ENCODE assay signal across 10 mouse cellular contexts in the genomic region with DNA sequence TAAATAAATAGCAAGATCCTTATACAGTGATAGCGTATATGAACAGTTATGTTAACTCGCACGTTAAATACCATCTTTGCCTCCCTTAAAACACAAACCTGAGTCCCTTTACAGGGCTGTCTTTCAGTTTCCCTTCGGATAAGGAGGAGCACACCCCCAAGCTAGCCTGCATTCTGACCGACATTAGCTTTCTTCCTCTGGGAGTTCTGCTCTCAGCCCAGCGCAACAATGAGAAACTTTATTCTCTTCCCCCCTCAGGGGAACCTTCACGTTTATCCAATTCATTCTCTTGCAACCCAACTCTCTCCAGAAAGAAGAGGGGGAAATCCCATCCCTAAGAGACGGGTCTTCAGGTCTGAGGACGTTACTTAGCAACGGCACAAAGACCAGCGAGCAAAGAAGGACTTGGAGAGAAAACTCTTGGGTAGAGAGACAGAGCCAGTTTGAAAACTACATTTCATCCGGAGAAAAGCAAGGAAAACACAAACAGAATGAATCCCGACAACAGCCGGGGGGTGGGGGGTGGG. TPM values are rescaled to one million over a fixed set of nuclear protein-coding genes. Genes with fewer than 3 reads are reported as not detected.
DNase-seq lines count a peak whose midpoint lies in the region; ATAC-seq and TF ChIP-seq lines count a peak whose summit lies in the region.
"Had no signal": no experiment of that assay in that cellular context is flagged by ENCODE, and none has a peak within 500 bp of the region (broad histone marks: within the 10 kb centered on the region; RNA-seq: fewer than 3 reads in every experiment).

No protein-coding gene starts in this region.

- no peaks in the 10 kb centered on the region for H3K9me3 ChIP-seq in heart, embryonic 10.5 days
- H3K9me3 ChIP-seq in forebrain, embryonic 16.5 days (ENCODE audit: control insufficient read depth, low read length): no peaks in the 10 kb centered on the region
- H3K9me3 ChIP-seq in liver, postnatal 0 days (ENCODE audit: low read length): no peaks in the 10 kb centered on the region

- no peak overlapping the region for H3K27ac ChIP-seq in heart, embryonic 10.5 days
- no peak overlapping the region; the same call in 1 of the 2 replicates for H3K27ac ChIP-seq in forebrain, embryonic 16.5 days (ENCODE audit: low read length)
- no peak overlapping the region for H3K27ac ChIP-seq in liver, postnatal 0 days (ENCODE audit: low read depth)

- 3% methylated on average over 14 of the region's 14 CpGs for WGBS in heart, embryonic 10.5 days
- WGBS in forebrain, embryonic 16.5 days: under 1% methylated on average over 14 of the region's 14 CpGs
- WGBS in liver, postnatal 0 days (ENCODE audit: insufficient replicate concordance): 4% methylated on average over 14 of the region's 14 CpGs

- peak overlapping the region; percentile 51 for H3K9ac ChIP-seq in forebrain, embryonic 16.5 days (replicated peaks; ENCODE audit: low read depth, low read length)
- no peak overlapping the region for H3K9ac ChIP-seq in liver, postnatal 0 days (replicated peaks)

- H3K4me3 ChIP-seq in heart, embryonic 10.5 days: peak overlapping the region; percentile 63
- H3K4me3 ChIP-seq in forebrain, embryonic 16.5 days (replicated peaks; ENCODE audit: low read length): peak overlapping the region; percentile 47
- H3K4me3 ChIP-seq in liver, postnatal 0 days (ENCODE audit: low read depth, low read length): peak overlapping the region; percentile 24; the same call in 1 of the 2 replicates

- peak; percentile 68 for ATAC-seq in forebrain, embryonic 16.5 days
- ATAC-seq in liver, postnatal 0 days: no peak

- DNase-seq in heart, embryonic 10.5 days (ENCODE audit: low spot score): no peak
- no peak for DNase-seq in heart, adult 8-10 months (ENCODE audit: low spot score)
- peak; percentile 32 for DNase-seq in ES-CJ7 (ENCODE audit: low read depth, low spot score)
- no peak for DNase-seq in liver, postnatal 0 days
- DNase-seq in adrenal gland, adult 18-20 months (ENCODE audit: low spot score in 2 of 2): no peak
- no peak for DNase-seq in cerebellum, adult 8-10 months
- no peak for DNase-seq in adrenal gland, postnatal 10 days
- DNase-seq: right cerebral cortex, postnatal 14 days had no signal

- H3K4me1 ChIP-seq in heart, embryonic 10.5 days: peaks cover 10% of the 10 kb centered on the region
- H3K4me1 ChIP-seq in forebrain, embryonic 16.5 days (replicated peaks; ENCODE audit: control insufficient read depth, insufficient read depth, low read length): peaks cover 22% of the 10 kb centered on the region
- no peaks in the 10 kb centered on the region for H3K4me1 ChIP-seq in liver, postnatal 0 days (ENCODE audit: insufficient read depth)

- no peak for TF ChIP-seq EP300 in liver, postnatal 0 days (IDR thresholded peaks at IDR 0.05; ENCODE audit: low read depth)

- H3K27me3 ChIP-seq in heart, embryonic 10.5 days (ENCODE audit: insufficient read depth, poor library complexity, severe bottlenecking): peaks cover 55% of the 10 kb centered on the region
- H3K27me3 ChIP-seq in forebrain, embryonic 16.5 days (replicated peaks; ENCODE audit: control insufficient read depth, insufficient read depth, low read length): no peaks in the 10 kb centered on the region
- peaks cover 50% of the 10 kb centered on the region for H3K27me3 ChIP-seq in liver, postnatal 0 days (ENCODE audit: insufficient read depth, low read length)

- no peak for TF ChIP-seq CTCF in liver, postnatal 0 days (IDR thresholded peaks at IDR 0.05; ENCODE audit: low read depth)

- H3K4me2 ChIP-seq in forebrain, embryonic 16.5 days (ENCODE audit: low read length): peak overlapping the region; percentile 72
- peak overlapping the region; percentile 62 for H3K4me2 ChIP-seq in liver, postnatal 0 days (ENCODE audit: low read depth, low read length)

- H3K36me3 ChIP-seq in heart, embryonic 10.5 days: no peaks in the 10 kb centered on the region
- H3K36me3 ChIP-seq in forebrain, embryonic 16.5 days (ENCODE audit: control insufficient read depth, insufficient read depth): no peaks in the 10 kb centered on the region
- H3K36me3 ChIP-seq in liver, postnatal 0 days (replicated peaks; ENCODE audit: insufficient read depth, low read length): no peaks in the 10 kb centered on the region

RNA-seq across cellular contexts. Expression of gene Sall2, which starts 1.1 kb away (rescaled TPM):
- polyA plus RNA-seq in heart, embryonic 10.5 days (2016; fragmentation: Nextera tagmentation; extraction: Ambion mirVana): 12.1 and 17.1 TPM in 2 replicates
- 1 to 10 TPM; 1.4 to 1.6 (median 1.4) TPM for total RNA-seq in heart, adult 8-10 months (2022)
- 31.0 and 34.7 TPM in 2 replicates for polyA plus RNA-seq in forebrain, embryonic 16.5 days (2015; fragmentation: Nextera tagmentation; extraction: Ambion mirVana)
- 0.63 and 0.85 TPM in 2 replicates for polyA plus RNA-seq in liver, postnatal 0 days (2015; fragmentation: Nextera tagmentation; extraction: Ambion mirVana)
- 1 to 10 TPM; 4.6 to 5.2 TPM for total RNA-seq in adrenal gland, adult 18-20 months (2021)
- total RNA-seq in adrenal gland, postnatal 10 days (2021): 10 to 100 TPM in 1 of 2 experiments, 1 to 10 TPM in 1; 7.2 to 10.1 TPM

RNA-seq across cellular contexts. Expression of gene Mettl3, which starts 22.5 kb away (rescaled TPM):
- polyA plus RNA-seq in heart, embryonic 10.5 days (2016; fragmentation: Nextera tagmentation; extraction: Ambion mirVana): 36.0 and 42.5 TPM in 2 replicates
- 10 to 100 TPM; 13.9 to 19.3 (median 16.3) TPM for total RNA-seq in heart, adult 8-10 months (2022)
- polyA plus RNA-seq in forebrain, embryonic 16.5 days (2015; fragmentation: Nextera tagmentation; extraction: Ambion mirVana): 53.3 and 55.7 TPM in 2 replicates
- polyA plus RNA-seq in liver, postnatal 0 days (2015; fragmentation: Nextera tagmentation; extraction: Ambion mirVana): 7.2 and 8.1 TPM in 2 replicates
- total RNA-seq in adrenal gland, adult 18-20 months (2021): 10 to 100 TPM; 36.6 to 46.3 TPM
- total RNA-seq in adrenal gland, postnatal 10 days (2021): 10 to 100 TPM; 25.4 to 32.0 TPM

RNA-seq across cellular contexts. Expression of gene Olfr1513, which starts 28.8 kb away (rescaled TPM):
- not detected in 2 replicates for polyA plus RNA-seq in heart, embryonic 10.5 days (2016; fragmentation: Nextera tagmentation; extraction: Ambion mirVana)
- not detected for total RNA-seq in heart, adult 8-10 months (2022)
- not detected in 2 replicates for polyA plus RNA-seq in forebrain, embryonic 16.5 days (2015; fragmentation: Nextera tagmentation; extraction: Ambion mirVana)
- polyA plus RNA-seq in liver, postnatal 0 days (2015; fragmentation: Nextera tagmentation; extraction: Ambion mirVana): not detected in 2 replicates
- not detected for total RNA-seq in adrenal gland, adult 18-20 months (2021)
- total RNA-seq in adrenal gland, postnatal 10 days (2021): not detected
- polyA plus RNA-seq: large intestine, adult 2 months had no signal

RNA-seq across cellular contexts. Expression of gene Rab2b, which starts 48.1 kb away (rescaled TPM):
- 15.5 and 17.1 TPM in 2 replicates for polyA plus RNA-seq in heart, embryonic 10.5 days (2016; fragmentation: Nextera tagmentation; extraction: Ambion mirVana)
- total RNA-seq in heart, adult 8-10 months (2022): 1 to 10 TPM; 3.8 to 5.6 (median 5.4) TPM
- polyA plus RNA-seq in forebrain, embryonic 16.5 days (2015; fragmentation: Nextera tagmentation; extraction: Ambion mirVana): 54.9 and 56.8 TPM in 2 replicates
- polyA plus RNA-seq in liver, postnatal 0 days (2015; fragmentation: Nextera tagmentation; extraction: Ambion mirVana): 2.7 and 2.8 TPM in 2 replicates
- total RNA-seq in adrenal gland, adult 18-20 months (2021): 10 to 100 TPM; 31.4 to 37.6 TPM
- total RNA-seq in adrenal gland, postnatal 10 days (2021): 10 to 100 TPM; 26.2 to 29.0 TPM

RNA-seq across cellular contexts. Expression of gene Tox4, which starts 48.5 kb away (rescaled TPM):
- 40.2 and 40.4 TPM in 2 replicates for polyA plus RNA-seq in heart, embryonic 10.5 days (2016; fragmentation: Nextera tagmentation; extraction: Ambion mirVana)
- total RNA-seq in heart, adult 8-10 months (2022): 10 to 100 TPM; 32.9 to 37.8 (median 34.8) TPM
- 52.1 and 60.2 TPM in 2 replicates for polyA plus RNA-seq in forebrain, embryonic 16.5 days (2015; fragmentation: Nextera tagmentation; extraction: Ambion mirVana)
- polyA plus RNA-seq in liver, postnatal 0 days (2015; fragmentation: Nextera tagmentation; extraction: Ambion mirVana): 12.1 and 13.4 TPM in 2 replicates
- total RNA-seq in adrenal gland, adult 18-20 months (2021): 10 to 100 TPM; 64.5 to 66.0 TPM
- 10 to 100 TPM; 41.7 to 52.8 TPM for total RNA-seq in adrenal gland, postnatal 10 days (2021)
